Mouse (Mus musculus) liver, embryonic 15.5 days (tissue): ENCODE results near the gene Pde11a. TPM values are rescaled to one million over a fixed set of nuclear protein-coding genes. Genes with fewer than 3 reads are reported as not detected.

Source experiments
- ATAC-seq: fragments of 200-750 bp; cut with Nextera tagmentation; 2 replicates; pipeline ENCODE4 v1.8.0; 2017; ENCODE audit warnings: moderate number of reproducible peaks, mild to moderate bottlenecking, moderate library complexity; ENCODE audit not compliant: insufficient read depth
- H3K27ac ChIP-seq: fragments of 300-500 bp; sonication (generic); replicated peaks from 2 replicates; pipeline ENCODE4 v1.5.1; 2015; ENCODE audit warnings: mild to moderate bottlenecking, inconsistent platforms
- H3K27me3 ChIP-seq: fragments of 300-500 bp; sonication (generic); 2 replicates; pipeline ENCODE4 v1.6.1; 2015; ENCODE audit warnings: mild to moderate bottlenecking, inconsistent platforms
- H3K36me3 ChIP-seq: fragments of 300-500 bp; sonication (generic); replicated peaks from 2 replicates; pipeline ENCODE4 v1.6.1; 2015; ENCODE audit warnings: moderate library complexity, mild to moderate bottlenecking, inconsistent platforms
- H3K4me1 ChIP-seq: fragments of 300-500 bp; sonication (generic); replicated peaks from 2 replicates; pipeline ENCODE4 v1.6.1; 2015; ENCODE audit warnings: inconsistent platforms
- H3K4me2 ChIP-seq: fragments of 300-500 bp; sonication (generic); 2 replicates; pipeline ENCODE4 v1.6.1; 2015; ENCODE audit warnings: moderate library complexity, mild to moderate bottlenecking, inconsistent platforms
- H3K4me3 ChIP-seq: fragments of 300-500 bp; sonication (generic); replicated peaks from 2 replicates; pipeline ENCODE4 v1.5.1; 2015; ENCODE audit warnings: mild to moderate bottlenecking, inconsistent platforms
- H3K9ac ChIP-seq: fragments of 300-500 bp; sonication (generic); 2 replicates; pipeline ENCODE4 v1.6.1; 2015; ENCODE audit warnings: moderate library complexity, mild to moderate bottlenecking, inconsistent platforms
- H3K9me3 ChIP-seq: fragments of 300-500 bp; sonication (generic); replicated peaks from 2 replicates; pipeline ENCODE4 v1.6.1; 2016; ENCODE audit warnings: inconsistent platforms
- WGBS: fragments of 180-500 bp; shearing (Covaris S2); methylation state at CpG from one replicate; pipeline ENCODE4 v1.1.7; 2015; ENCODE audit warnings: mixed read lengths; ENCODE audit not compliant: insufficient replicate concordance; 5-methylcytosine and 5-hydroxymethylcytosine counted together
- polyA plus RNA-seq: library from polyadenylated mRNA; unstranded; fragments of >200 nt; fragmentation: Nextera tagmentation; extraction: Ambion mirVana; gene quantifications from 2 replicates; pipeline ENCODE4 v1.2.1, GENCODE M21; 2015

Gene Pde11a
- polyA plus RNA-seq, 1 experiment from 2014 or later: not detected

DNA sequence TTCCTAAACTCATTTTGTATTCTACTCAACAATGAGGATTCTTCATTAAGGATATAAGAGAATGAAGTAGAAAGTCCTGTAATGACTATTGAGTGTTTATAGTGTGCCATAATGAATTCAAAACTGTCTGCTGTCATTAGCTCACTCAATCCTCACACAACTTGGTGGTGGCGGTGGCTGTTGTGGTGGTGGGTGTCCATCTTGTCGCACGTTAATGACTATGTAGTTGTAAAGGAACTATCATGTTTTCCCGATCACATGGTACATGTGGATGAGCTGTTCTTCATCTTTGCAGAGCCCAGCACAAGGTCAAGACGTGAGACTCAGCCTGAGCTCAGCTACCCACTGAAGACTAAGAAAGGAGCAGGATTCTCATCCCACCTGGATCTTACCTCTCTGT, 242.7 kb downstream of the Pde11a start:
- no peaks in the 10 kb centered on the region for H3K9me3 ChIP-seq
- H3K9ac ChIP-seq: no peak overlapping the region
- H3K4me3 ChIP-seq: no peak overlapping the region
- no peak for ATAC-seq
- H3K4me2 ChIP-seq: no peak overlapping the region
- H3K27ac ChIP-seq: no peak overlapping the region
- 75% methylated on average over 5 of the region's 5 CpGs for WGBS
- H3K36me3 ChIP-seq: no peaks in the 10 kb centered on the region
- H3K27me3 ChIP-seq: no peaks in the 10 kb centered on the region
- H3K4me1 ChIP-seq: no peaks in the 10 kb centered on the region

GRCm38 (mm10) chr2:76090506-76090905, 248.1 kb downstream of the Pde11a start:
- no peak for ATAC-seq

DNA sequence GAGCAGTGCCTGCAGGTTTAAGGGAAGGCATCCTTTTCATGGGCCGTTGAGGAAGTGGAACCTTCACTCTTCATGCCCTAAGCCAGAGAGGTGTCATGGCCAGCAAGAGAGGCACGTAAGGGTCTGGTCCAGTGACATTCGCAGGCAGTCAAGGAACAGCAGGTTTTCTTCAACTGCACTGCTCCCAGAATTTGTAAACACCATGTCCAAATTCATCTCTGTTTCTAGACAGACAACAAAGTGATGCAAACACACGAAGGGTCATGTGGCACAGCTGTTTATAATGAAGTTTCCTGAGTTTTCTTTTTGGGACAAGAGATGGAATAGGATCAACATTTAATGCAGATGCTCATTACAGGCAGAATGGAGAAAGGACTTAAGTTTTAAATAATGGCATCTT, 249.7 kb downstream of the Pde11a start:
- 49% methylated on average over 4 of the region's 4 CpGs for WGBS
- H3K27ac ChIP-seq: no peak overlapping the region
- no peak for ATAC-seq
- H3K36me3 ChIP-seq: no peaks in the 10 kb centered on the region
- H3K4me3 ChIP-seq: no peak overlapping the region
- no peak overlapping the region for H3K4me2 ChIP-seq
- no peaks in the 10 kb centered on the region for H3K27me3 ChIP-seq
- H3K9me3 ChIP-seq: no peaks in the 10 kb centered on the region
- no peaks in the 10 kb centered on the region for H3K4me1 ChIP-seq
- H3K9ac ChIP-seq: no peak overlapping the region

More at GRCm38 (mm10) chr2:76090506-76090905, 248.1 kb downstream of the Pde11a start:
- H3K9me3 ChIP-seq: no peaks in the 10 kb centered on the region
- H3K36me3 ChIP-seq: no peaks in the 10 kb centered on the region
- no peak overlapping the region for H3K27ac ChIP-seq
- H3K4me3 ChIP-seq: no peak overlapping the region
- H3K4me2 ChIP-seq: no peak overlapping the region
- no peaks in the 10 kb centered on the region for H3K27me3 ChIP-seq
- H3K9ac ChIP-seq: no peak overlapping the region
- H3K4me1 ChIP-seq: no peaks in the 10 kb centered on the region

GRCm38 (mm10) chr2:76088413-76088812, 250.2 kb downstream of the Pde11a start:
- Histone ChIP-seq H3K27ac (no peak overlapping the region), H3K4me1 (no peaks in the 10 kb centered on the region), H3K27me3 (no peaks in the 10 kb centered on the region), H3K4me3 (no peak overlapping the region), H3K9me3 (no peaks in the 10 kb centered on the region), H3K36me3 (no peaks in the 10 kb centered on the region), H3K4me2 (no peak overlapping the region), H3K9ac (no peak overlapping the region)
- no peak for ATAC-seq
- 46% methylated on average over 5 of the region's 5 CpGs for WGBS

- WGBS: 61% methylated on average over 3 of the region's 3 CpGs
- Histone ChIP-seq H3K27ac (no peak overlapping the region), H3K4me3 (no peak overlapping the region), H3K4me1 (no peaks in the 10 kb centered on the region), H3K9me3 (no peaks in the 10 kb centered on the region), H3K36me3 (no peaks in the 10 kb centered on the region), H3K27me3 (no peaks in the 10 kb centered on the region), H3K4me2 (no peak overlapping the region), H3K9ac (no peak overlapping the region)
- no peak for ATAC-seq
Observed at GRCm38 (mm10) chr2:76087170-76087569, 251.4 kb downstream of the Pde11a start.

DNA sequence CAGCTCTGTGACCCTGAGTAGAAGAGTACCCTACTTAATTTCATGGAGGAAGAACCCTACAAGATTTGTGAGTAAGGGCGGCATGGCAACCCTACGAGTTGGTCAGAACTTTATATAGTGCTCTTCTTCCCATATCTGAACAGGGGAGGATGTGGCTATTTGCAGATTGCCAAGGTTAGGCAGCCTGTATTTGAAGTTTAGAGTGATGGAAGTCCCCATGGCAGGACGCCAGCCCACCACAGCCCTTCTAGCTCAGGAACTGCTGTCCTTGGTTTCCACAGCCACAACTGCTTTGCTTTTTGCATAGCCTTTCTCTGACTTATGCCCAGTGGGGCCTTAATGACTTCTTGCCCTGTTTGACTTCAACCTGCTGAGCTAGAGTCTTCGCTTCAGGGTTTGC, 253.6 kb downstream of the Pde11a start:
- Histone ChIP-seq H3K27me3 (no peaks in the 10 kb centered on the region), H3K4me1 (no peaks in the 10 kb centered on the region), H3K36me3 (no peaks in the 10 kb centered on the region), H3K4me3 (no peak overlapping the region), H3K9ac (no peak overlapping the region), H3K4me2 (no peak overlapping the region), H3K9me3 (no peaks in the 10 kb centered on the region), H3K27ac (no peak overlapping the region)
- no peak for ATAC-seq
- WGBS: 53% methylated on average over 4 of the region's 4 CpGs

- Histone ChIP-seq H3K27me3 (no peaks in the 10 kb centered on the region), H3K36me3 (no peaks in the 10 kb centered on the region), H3K9ac (no peak overlapping the region), H3K27ac (no peak overlapping the region), H3K4me3 (no peak overlapping the region), H3K4me2 (no peak overlapping the region), H3K4me1 (no peaks in the 10 kb centered on the region), H3K9me3 (no peaks in the 10 kb centered on the region)
- ATAC-seq: no peak
- WGBS: 60% methylated on average over 3 of the region's 3 CpGs
Observed at GRCm38 (mm10) chr2:76083901-76084300, 254.7 kb downstream of the Pde11a start.

GRCm38 (mm10) chr2:76083396-76083795, 255.2 kb downstream of the Pde11a start:
- Histone ChIP-seq H3K27me3 (no peaks in the 10 kb centered on the region), H3K4me3 (no peak overlapping the region), H3K4me1 (no peaks in the 10 kb centered on the region), H3K4me2 (no peak overlapping the region), H3K27ac (no peak overlapping the region), H3K36me3 (no peaks in the 10 kb centered on the region), H3K9me3 (no peaks in the 10 kb centered on the region), H3K9ac (no peak overlapping the region)
- WGBS: 73% methylated on average over 2 of the region's 2 CpGs
- no peak for ATAC-seq

DNA sequence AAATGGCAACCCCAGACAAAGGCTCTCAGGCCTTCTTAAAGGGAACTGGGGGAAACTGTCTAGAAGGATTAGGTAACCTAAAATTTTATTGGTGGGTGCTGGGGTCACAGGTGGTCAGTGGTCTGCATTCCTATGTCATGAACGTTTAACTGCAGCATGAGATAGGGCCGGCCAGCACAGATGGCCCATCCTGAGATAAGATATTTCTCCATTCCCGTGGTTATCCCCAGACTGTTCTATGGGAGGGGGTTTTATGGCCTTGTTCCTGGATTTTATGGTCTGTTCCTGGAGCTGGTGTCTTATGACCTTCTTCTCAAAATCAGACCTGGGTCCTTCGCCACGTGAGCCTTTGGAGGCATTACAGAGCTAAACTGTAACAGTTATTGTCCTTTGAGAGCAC, 256.6 kb downstream of the Pde11a start:
- no peaks in the 10 kb centered on the region for H3K4me1 ChIP-seq
- no peak overlapping the region for H3K9ac ChIP-seq
- H3K4me2 ChIP-seq: no peak overlapping the region
- H3K9me3 ChIP-seq: no peaks in the 10 kb centered on the region
- no peak for ATAC-seq
- no peaks in the 10 kb centered on the region for H3K36me3 ChIP-seq
- WGBS: 27% methylated on average over 5 of the region's 5 CpGs
- no peak overlapping the region for H3K27ac ChIP-seq
- H3K4me3 ChIP-seq: no peak overlapping the region
- H3K27me3 ChIP-seq: no peaks in the 10 kb centered on the region

GRCm38 (mm10) chr2:76080549-76080948, 258.0 kb downstream of the Pde11a start:
- Histone ChIP-seq H3K4me3 (no peak overlapping the region), H3K36me3 (no peaks in the 10 kb centered on the region), H3K9me3 (no peaks in the 10 kb centered on the region), H3K4me1 (no peaks in the 10 kb centered on the region), H3K27ac (no peak overlapping the region), H3K9ac (no peak overlapping the region), H3K4me2 (no peak overlapping the region), H3K27me3 (no peaks in the 10 kb centered on the region)
- ATAC-seq: no peak
- WGBS: 44% methylated on average over 3 of the region's 3 CpGs

DNA sequence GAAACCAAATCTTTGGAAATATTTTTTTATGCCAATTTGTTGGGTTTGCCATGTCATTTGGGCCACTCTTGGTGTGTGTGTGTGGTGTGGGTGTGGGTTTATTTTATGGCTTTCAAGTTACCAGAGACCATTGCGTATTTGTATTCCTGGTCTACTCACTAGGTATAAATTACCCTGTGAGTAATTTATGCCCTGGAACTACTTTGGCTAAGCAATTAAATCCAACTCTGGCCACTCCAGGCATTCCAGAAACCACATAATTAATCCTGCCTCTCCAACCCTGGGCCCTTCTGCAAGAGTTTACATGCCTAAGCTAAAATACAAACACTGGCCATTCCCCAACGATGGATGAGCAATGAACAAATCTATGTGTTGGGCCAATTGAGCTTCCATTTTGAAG, 261.7 kb downstream of the Pde11a start:
- Histone ChIP-seq H3K9ac (no peak overlapping the region), H3K4me3 (no peak overlapping the region), H3K4me2 (no peak overlapping the region), H3K9me3 (no peaks in the 10 kb centered on the region), H3K36me3 (no peaks in the 10 kb centered on the region), H3K27ac (no peak overlapping the region), H3K27me3 (no peaks in the 10 kb centered on the region), H3K4me1 (no peaks in the 10 kb centered on the region)
- no peak for ATAC-seq
- 62% methylated on average over 2 of the region's 2 CpGs for WGBS

- Histone ChIP-seq H3K9ac (no peak overlapping the region), H3K9me3 (no peaks in the 10 kb centered on the region), H3K27ac (no peak overlapping the region), H3K27me3 (no peaks in the 10 kb centered on the region), H3K36me3 (no peaks in the 10 kb centered on the region), H3K4me2 (no peak overlapping the region), H3K4me3 (no peak overlapping the region), H3K4me1 (no peaks in the 10 kb centered on the region)
- 77% methylated on average over 4 of the region's 4 CpGs for WGBS
- no peak for ATAC-seq
Observed at GRCm38 (mm10) chr2:76076047-76076446, 262.5 kb downstream of the Pde11a start.
